Mouse (Mus musculus) cerebellum, adult 11-12 months (tissue): ENCODE results near the gene Ckap2l.

ENCODE experiments used
- DNase-seq: peaks from one replicate; pipeline ENCODE4 v3.0.0; 2022

Ckap2l gene

GRCm38 (mm10) chr2:129261151-129261794 lies 35.7 kb downstream of the Ckap2l start:
- no peak for DNase-seq

- DNase-seq: no peak
These were observed 36.4 kb downstream of the Ckap2l start for GRCm38 (mm10) chr2:129260646-129261045.

GRCm38 (mm10) chr2:129258475-129259211 lies 38.4 kb downstream of the Ckap2l start:
- peak; percentile 45 for DNase-seq

- no peak for DNase-seq
These were observed 39.0 kb downstream of the Ckap2l start for GRCm38 (mm10) chr2:129258056-129258455.

- no peak for DNase-seq
These were observed 41.0 kb downstream of the Ckap2l start for GRCm38 (mm10) chr2:129256006-129256405.

GRCm38 (mm10) chr2:129254076-129254475 lies 42.9 kb downstream of the Ckap2l start:
- no peak for DNase-seq

- no peak for DNase-seq
These were observed 43.4 kb downstream of the Ckap2l start for GRCm38 (mm10) chr2:129253631-129253970.

GRCm38 (mm10) chr2:129252836-129253630 lies 44.0 kb downstream of the Ckap2l start:
- DNase-seq: no peak

GRCm38 (mm10) chr2:129249321-129249720 lies 47.7 kb downstream of the Ckap2l start:
- DNase-seq: no peak

- no peak for DNase-seq
These were observed 49.3 kb downstream of the Ckap2l start for GRCm38 (mm10) chr2:129247707-129248121.

- no peak for DNase-seq
These were observed 50.1 kb downstream of the Ckap2l start for GRCm38 (mm10) chr2:129246924-129247323.

- DNase-seq: no peak
These were observed 50.6 kb downstream of the Ckap2l start for GRCm38 (mm10) chr2:129246436-129246835.

GRCm38 (mm10) chr2:129245618-129246017 lies 51.4 kb downstream of the Ckap2l start:
- DNase-seq: no peak

GRCm38 (mm10) chr2:129244446-129245120 lies 52.4 kb downstream of the Ckap2l start:
- no peak for DNase-seq

GRCm38 (mm10) chr2:129243786-129244185 lies 53.2 kb downstream of the Ckap2l start:
- peak; percentile 34 for DNase-seq

- no peak for DNase-seq
These were observed 54.0 kb downstream of the Ckap2l start for GRCm38 (mm10) chr2:129243005-129243404.

GRCm38 (mm10) chr2:129241845-129242833 lies 54.9 kb downstream of the Ckap2l start:
- DNase-seq: no peak

GRCm38 (mm10) chr2:129240726-129241432 lies 56.1 kb downstream of the Ckap2l start:
- DNase-seq: no peak

- DNase-seq: no peak
These were observed 60.5 kb downstream of the Ckap2l start for GRCm38 (mm10) chr2:129236526-129236925.

- DNase-seq: no peak
These were observed 62.3 kb downstream of the Ckap2l start for GRCm38 (mm10) chr2:129234731-129235130.

- no peak for DNase-seq
These were observed 63.1 kb downstream of the Ckap2l start for GRCm38 (mm10) chr2:129233803-129234477.
